ENCODE assay signal across 20 mouse cellular contexts in genomic region chr4:139417868-139418267, GRCm38 (mm10).
DNase-seq lines count a peak whose midpoint lies in the region; ATAC-seq and TF ChIP-seq lines count a peak whose summit lies in the region.
"Had no signal": no experiment of that assay in that cellular context is flagged by ENCODE, and none has a peak within 500 bp of the region (broad histone marks: within the 10 kb centered on the region; RNA-seq: fewer than 3 reads in every experiment).

No protein-coding gene starts in this region.

- no peak for ATAC-seq in liver, embryonic 11.5 days (replicated peaks; ENCODE audit: low FRiP score)
- no peak for ATAC-seq in forebrain, embryonic 16.5 days
- ATAC-seq: forebrain, embryonic 14.5 days; hindbrain, postnatal 0 days had no signal

- no peak overlapping the region for H3K4me3 ChIP-seq in cerebellum, adult 2 months (replicated peaks; ENCODE audit: insufficient read depth, low read depth, low read length)
- no peak overlapping the region for H3K4me3 ChIP-seq in liver, adult 2 months (ENCODE audit: insufficient read depth, low read depth, low read length)
- no peak overlapping the region for H3K4me3 ChIP-seq in liver, embryonic 11.5 days (ENCODE audit: low read depth, low read length)
- H3K4me3 ChIP-seq in ES-Bruce4 (ENCODE audit: low read depth, low read length), result no peak overlapping the region
- H3K4me3 ChIP-seq in forebrain, embryonic 16.5 days (replicated peaks; ENCODE audit: low read length), result no peak overlapping the region
- H3K4me3 ChIP-seq: embryonic facial prominence, embryonic 15.5 days; kidney, embryonic 15.5 days; limb, embryonic 12.5 days had no signal

- TF ChIP-seq POLR2A in cerebellum, adult 2 months (IDR thresholded peaks at IDR 0.05; ENCODE audit: borderline replicate concordance, insufficient read depth, low read length), result no peak
- no peak for TF ChIP-seq POLR2A in liver, adult 2 months (IDR thresholded peaks at IDR 0.05; ENCODE audit: extremely low read depth, insufficient read depth, low read length)
- TF ChIP-seq POLR2A in ES-Bruce4 (IDR thresholded peaks at IDR 0.05; ENCODE audit: insufficient read depth, low read length), result no peak

- no peaks in the 10 kb centered on the region for H3K27me3 ChIP-seq in cerebellum, adult 2 months (ENCODE audit: control insufficient read depth, insufficient read depth, low read length)
- H3K27me3 ChIP-seq in liver, adult 2 months (ENCODE audit: control insufficient read depth, insufficient read depth, low read length), result no peaks in the 10 kb centered on the region
- H3K27me3 ChIP-seq in liver, embryonic 11.5 days (replicated peaks; ENCODE audit: control insufficient read depth, insufficient read depth, low read length), result no peaks in the 10 kb centered on the region
- no peaks in the 10 kb centered on the region for H3K27me3 ChIP-seq in ES-Bruce4 (ENCODE audit: control insufficient read depth, insufficient read depth, low read length, poor library complexity, severe bottlenecking)
- H3K27me3 ChIP-seq in forebrain, embryonic 16.5 days (replicated peaks; ENCODE audit: control insufficient read depth, insufficient read depth, low read length), result no peaks in the 10 kb centered on the region
- H3K27me3 ChIP-seq: embryonic facial prominence, embryonic 15.5 days; kidney, embryonic 15.5 days; limb, embryonic 12.5 days had no signal

- 0 out of 2 replicates have a peak, but pooled peaks have one; percentile 20 for TF ChIP-seq CTCF in cerebellum, adult 2 months (IDR thresholded peaks at IDR 0.05; ENCODE audit: borderline replicate concordance, insufficient read depth, low read depth, low read length)
- peak; percentile 37 for TF ChIP-seq CTCF in liver, adult 2 months (IDR thresholded peaks at IDR 0.05; ENCODE audit: low read depth, low read length)
- TF ChIP-seq CTCF in ES-Bruce4 (IDR thresholded peaks at IDR 0.05; ENCODE audit: low read depth, low read length), result peak; percentile 42

- H3K4me1 ChIP-seq in cerebellum, adult 2 months (ENCODE audit: control insufficient read depth, insufficient read depth, low read length), result no peaks in the 10 kb centered on the region
- no peaks in the 10 kb centered on the region for H3K4me1 ChIP-seq in liver, adult 2 months (ENCODE audit: control insufficient read depth, insufficient read depth, low read length)
- H3K4me1 ChIP-seq in liver, embryonic 11.5 days (replicated peaks; ENCODE audit: control insufficient read depth, insufficient read depth, low read length), result no peaks in the 10 kb centered on the region
- H3K4me1 ChIP-seq in ES-Bruce4 (ENCODE audit: control insufficient read depth, insufficient read depth, low read length), result no peaks in the 10 kb centered on the region
- H3K4me1 ChIP-seq in forebrain, embryonic 16.5 days (replicated peaks; ENCODE audit: control insufficient read depth, insufficient read depth, low read length), result no peaks in the 10 kb centered on the region
- H3K4me1 ChIP-seq: embryonic facial prominence, embryonic 15.5 days; kidney, embryonic 15.5 days; limb, embryonic 12.5 days had no signal

- no peaks in the 10 kb centered on the region for H3K79me2 ChIP-seq in liver, adult 2 months (ENCODE audit: control insufficient read depth, insufficient read depth, low read length)

- no peak for DNase-seq in cerebellum, adult 2 months
- DNase-seq in cerebellum, postnatal 25 days, result no peak
- no peak for DNase-seq in liver, adult 2 months (ENCODE audit: extremely low read depth, low read depth, low spot score)
- no peak for DNase-seq in liver, embryonic 11.5 days (ENCODE audit: low spot score)
- DNase-seq in ZHBTc4 (ENCODE audit: low read depth, low spot score), result peak; percentile 68
- no peak for DNase-seq in layer of hippocampus, adult 11-12 months (ENCODE audit: low spot score)
- DNase-seq: adrenal gland, adult 2 months; cerebellum, adult 18-20 months; kidney, adult 11 months; lung, postnatal 10 days; thymus, adult 2 months had no signal

- H3K36me3 ChIP-seq in liver, adult 2 months (ENCODE audit: control insufficient read depth, insufficient read depth, low read length), result peaks cover 74% of the 10 kb centered on the region
- peaks cover 88% of the 10 kb centered on the region for H3K36me3 ChIP-seq in liver, embryonic 11.5 days (ENCODE audit: control insufficient read depth, insufficient read depth, low read length)
- H3K36me3 ChIP-seq in ES-Bruce4 (ENCODE audit: control insufficient read depth, insufficient read depth, low read length, poor library complexity, severe bottlenecking), result peaks cover 77% of the 10 kb centered on the region
- peaks cover 69% of the 10 kb centered on the region for H3K36me3 ChIP-seq in forebrain, embryonic 16.5 days (ENCODE audit: control insufficient read depth, insufficient read depth)

- H3K27ac ChIP-seq in cerebellum, adult 2 months (ENCODE audit: insufficient read depth, low read length), result no peak overlapping the region
- H3K27ac ChIP-seq in liver, adult 2 months (replicated peaks; ENCODE audit: insufficient read depth, low read depth, low read length), result no peak overlapping the region
- H3K27ac ChIP-seq in liver, embryonic 11.5 days (ENCODE audit: low read depth, low read length), result no peak overlapping the region
- no peak overlapping the region for H3K27ac ChIP-seq in ES-Bruce4 (ENCODE audit: insufficient read depth, low read length)
- H3K27ac ChIP-seq in forebrain, embryonic 16.5 days (ENCODE audit: low read length), result no peak overlapping the region
- H3K27ac ChIP-seq: embryonic facial prominence, embryonic 15.5 days; hindbrain, postnatal 0 days; kidney, embryonic 15.5 days; limb, embryonic 12.5 days had no signal

- 74% methylated on average over 1 of the region's 1 CpGs for WGBS in cerebellum, adult 2 months
- WGBS in liver, adult 2 months, result 74% methylated on average over 1 of the region's 1 CpGs
- WGBS in liver, embryonic 11.5 days, result 66% methylated on average over 1 of the region's 1 CpGs
- WGBS in forebrain, embryonic 16.5 days, result 68% methylated on average over 1 of the region's 1 CpGs

- no peak overlapping the region for H3K4me2 ChIP-seq in liver, embryonic 11.5 days
- H3K4me2 ChIP-seq in forebrain, embryonic 16.5 days (ENCODE audit: low read length), result no peak overlapping the region
- H3K4me2 ChIP-seq: embryonic facial prominence, embryonic 15.5 days; heart, embryonic 11.5 days; kidney, embryonic 15.5 days; limb, embryonic 12.5 days; midbrain, embryonic 11.5 days had no signal

- H3K9ac ChIP-seq in liver, adult 2 months (ENCODE audit: low read depth, low read length), result no peak overlapping the region
- H3K9ac ChIP-seq in liver, embryonic 11.5 days (ENCODE audit: low read depth, low read length), result no peak overlapping the region
- H3K9ac ChIP-seq in ES-Bruce4 (ENCODE audit: low read depth, poor library complexity, severe bottlenecking), result no peak overlapping the region
- H3K9ac ChIP-seq in forebrain, embryonic 16.5 days (replicated peaks; ENCODE audit: low read depth, low read length), result no peak overlapping the region
- H3K9ac ChIP-seq: embryonic facial prominence, embryonic 15.5 days; kidney, embryonic 15.5 days; limb, embryonic 12.5 days had no signal

- H3K9me3 ChIP-seq in liver, embryonic 11.5 days (ENCODE audit: control insufficient read depth, low read length), result no peaks in the 10 kb centered on the region
- H3K9me3 ChIP-seq in ES-Bruce4 (replicated peaks; ENCODE audit: control insufficient read depth, insufficient read depth, low read length, poor library complexity, severe bottlenecking), result no peaks in the 10 kb centered on the region
- no peaks in the 10 kb centered on the region for H3K9me3 ChIP-seq in forebrain, embryonic 16.5 days (ENCODE audit: control insufficient read depth, low read length)
- H3K9me3 ChIP-seq: embryonic facial prominence, embryonic 15.5 days; kidney, embryonic 15.5 days had no signal

- TF ChIP-seq EP300 in ES-Bruce4 (IDR thresholded peaks at IDR 0.05; ENCODE audit: insufficient read depth, low read depth, low read length), result no peak
